Comparison of ENCODE assay signal across 8 mouse cellular contexts in genomic region chr10:80139975-80140665, GRCm38 (mm10). TPM values are rescaled to one million over a fixed set of nuclear protein-coding genes. Genes with fewer than 3 reads are reported as not detected.
DNase-seq lines count a peak whose midpoint lies in the region; ATAC-seq lines count a peak whose summit lies in the region.

No protein-coding gene starts in this region.

- no peak for ATAC-seq in forebrain, embryonic 12.5 days (ENCODE audit: low FRiP score)
- no peak for ATAC-seq in forebrain, embryonic 14.5 days
- no peak for ATAC-seq in liver, embryonic 11.5 days (replicated peaks; ENCODE audit: low FRiP score)
- no peak for ATAC-seq in liver, embryonic 13.5 days (ENCODE audit: low read depth)

- H3K4me2 ChIP-seq in forebrain, embryonic 12.5 days: 0 out of 2 replicates have a peak overlapping the region, but pooled peaks have one; percentile 89
- no peak overlapping the region for H3K4me2 ChIP-seq in forebrain, embryonic 14.5 days (ENCODE audit: low read length)
- peak overlapping the region; percentile 100 for H3K4me2 ChIP-seq in liver, embryonic 11.5 days
- H3K4me2 ChIP-seq in liver, embryonic 13.5 days: peak overlapping the region; percentile 96

- H3K4me1 ChIP-seq in forebrain, embryonic 12.5 days: peaks cover 73% of the 10 kb centered on the region
- peaks cover 24% of the 10 kb centered on the region for H3K4me1 ChIP-seq in forebrain, embryonic 14.5 days (ENCODE audit: control insufficient read depth, insufficient read depth, low read length)
- peaks cover 49% of the 10 kb centered on the region for H3K4me1 ChIP-seq in liver, embryonic 11.5 days (replicated peaks; ENCODE audit: control insufficient read depth, insufficient read depth, low read length)
- peaks cover 77% of the 10 kb centered on the region for H3K4me1 ChIP-seq in embryonic facial prominence, embryonic 10.5 days
- H3K4me1 ChIP-seq in liver, embryonic 13.5 days (replicated peaks): peaks cover 90% of the 10 kb centered on the region

- no peak overlapping the region for H3K27ac ChIP-seq in forebrain, embryonic 12.5 days
- H3K27ac ChIP-seq in forebrain, embryonic 14.5 days (ENCODE audit: low read depth, low read length): no peak overlapping the region
- peak overlapping the region; percentile 88; the same call in 1 of the 2 replicates for H3K27ac ChIP-seq in liver, embryonic 11.5 days (ENCODE audit: low read depth, low read length)
- H3K27ac ChIP-seq in embryonic facial prominence, embryonic 10.5 days (replicated peaks): no peak overlapping the region
- H3K27ac ChIP-seq in liver, embryonic 13.5 days: peak overlapping the region; percentile 82

- H3K27me3 ChIP-seq in forebrain, embryonic 12.5 days: peaks cover 38% of the 10 kb centered on the region
- H3K27me3 ChIP-seq in forebrain, embryonic 14.5 days (replicated peaks; ENCODE audit: control insufficient read depth, insufficient read depth, low read length): 0 out of 2 replicates have a peak, but pooled peaks cover 5% of the 10 kb centered on the region
- peaks cover 34% of the 10 kb centered on the region for H3K27me3 ChIP-seq in liver, embryonic 11.5 days (replicated peaks; ENCODE audit: control insufficient read depth, insufficient read depth, low read length)
- H3K27me3 ChIP-seq in embryonic facial prominence, embryonic 10.5 days (replicated peaks; ENCODE audit: low read depth, poor library complexity, severe bottlenecking): peaks cover 42% of the 10 kb centered on the region
- peaks cover 49% of the 10 kb centered on the region for H3K27me3 ChIP-seq in liver, embryonic 13.5 days

- DNase-seq in forebrain, embryonic 14.5 days (ENCODE audit: low spot score): no peak
- no peak for DNase-seq in liver, embryonic 11.5 days (ENCODE audit: low spot score)
- no peak for DNase-seq in liver
- no peak for DNase-seq in embryonic facial prominence, embryonic 10.5 days (ENCODE audit: low spot score)
- DNase-seq in liver, embryonic 13.5 days: no peak
- no peak for DNase-seq in adrenal gland, adult 2 months
- DNase-seq in kidney, postnatal 14 days: no peak

- H3K4me3 ChIP-seq in forebrain, embryonic 12.5 days (replicated peaks): peak overlapping the region; percentile 72; the same call in 1 of the 2 replicates
- no peak overlapping the region for H3K4me3 ChIP-seq in forebrain, embryonic 14.5 days (ENCODE audit: low read depth, low read length)
- H3K4me3 ChIP-seq in liver, embryonic 11.5 days (ENCODE audit: low read depth, low read length): peak overlapping the region; percentile 80
- H3K4me3 ChIP-seq in embryonic facial prominence, embryonic 10.5 days: peak overlapping the region; percentile 99
- H3K4me3 ChIP-seq in liver, embryonic 13.5 days (replicated peaks): no peak overlapping the region

- H3K36me3 ChIP-seq in forebrain, embryonic 12.5 days (replicated peaks): peaks cover 31% of the 10 kb centered on the region
- peaks cover 27% of the 10 kb centered on the region for H3K36me3 ChIP-seq in forebrain, embryonic 14.5 days (ENCODE audit: control insufficient read depth, insufficient read depth, low read length)
- peaks cover 17% of the 10 kb centered on the region for H3K36me3 ChIP-seq in liver, embryonic 11.5 days (ENCODE audit: control insufficient read depth, insufficient read depth, low read length)
- H3K36me3 ChIP-seq in embryonic facial prominence, embryonic 10.5 days (replicated peaks): peaks cover 33% of the 10 kb centered on the region
- peaks cover 21% of the 10 kb centered on the region for H3K36me3 ChIP-seq in liver, embryonic 13.5 days

- 0 out of 2 replicates have a peak overlapping the region, but pooled peaks have one; percentile 51 for H3K9ac ChIP-seq in forebrain, embryonic 12.5 days
- no peak overlapping the region for H3K9ac ChIP-seq in forebrain, embryonic 14.5 days (ENCODE audit: low read length)
- no peak overlapping the region for H3K9ac ChIP-seq in liver, embryonic 11.5 days (ENCODE audit: low read depth, low read length)
- peak overlapping the region; percentile 74; the same call in 1 of the 2 replicates for H3K9ac ChIP-seq in liver, embryonic 13.5 days

- no peaks in the 10 kb centered on the region for H3K9me3 ChIP-seq in forebrain, embryonic 12.5 days
- no peaks in the 10 kb centered on the region for H3K9me3 ChIP-seq in forebrain, embryonic 14.5 days (replicated peaks; ENCODE audit: control insufficient read depth, low read length)
- no peaks in the 10 kb centered on the region for H3K9me3 ChIP-seq in liver, embryonic 11.5 days (ENCODE audit: control insufficient read depth, low read length)
- no peaks in the 10 kb centered on the region for H3K9me3 ChIP-seq in embryonic facial prominence, embryonic 10.5 days
- H3K9me3 ChIP-seq in liver, embryonic 13.5 days (replicated peaks): no peaks in the 10 kb centered on the region

- WGBS in forebrain, embryonic 12.5 days: 78% methylated on average over 11 of the region's 11 CpGs
- 73% methylated on average over 11 of the region's 11 CpGs for WGBS in forebrain, embryonic 14.5 days
- WGBS in liver, embryonic 11.5 days: 74% methylated on average over 11 of the region's 11 CpGs
- 71% methylated on average over 11 of the region's 11 CpGs for WGBS in embryonic facial prominence, embryonic 10.5 days
- WGBS in liver, embryonic 13.5 days (ENCODE audit: insufficient replicate concordance): 65% methylated on average over 11 of the region's 11 CpGs

RNA-seq across cellular contexts. Expression of gene Cbarp, which starts 0.5 kb away (rescaled TPM):
- 13.2 and 13.8 TPM in 2 replicates for polyA plus RNA-seq in forebrain, embryonic 12.5 days (2016; fragmentation: Nextera tagmentation; extraction: Ambion mirVana)
- polyA plus RNA-seq in forebrain, embryonic 14.5 days (2014; fragmentation: Nextera tagmentation; extraction: Ambion mirVana): 41.0 and 42.4 TPM in 2 replicates
- 2.8 and 3.1 TPM in 2 replicates for polyA plus RNA-seq in liver, embryonic 11.5 days (2014; fragmentation: Nextera tagmentation; extraction: Ambion mirVana)
- polyA plus RNA-seq in embryonic facial prominence, embryonic 10.5 days (2016; fragmentation: Nextera tagmentation; extraction: Ambion mirVana): 4.9 and 8.5 TPM in 2 replicates
- 0.54 and 0.69 TPM in 2 replicates for polyA plus RNA-seq in liver, embryonic 13.5 days (2015; fragmentation: Nextera tagmentation; extraction: Ambion mirVana)
- 100 to 1,000 TPM in 1 of 2 experiments, 10 to 100 TPM in 1; 74.5 to 118 TPM for total RNA-seq in adrenal gland, adult 2 months (2021)
- polyA plus RNA-seq in adrenal gland, adult 2 months (2012; rRNA removed): 84.3 and 84.6 TPM in 2 replicates

RNA-seq across cellular contexts. Expression of gene Atp5d, which starts 1.7 kb away (rescaled TPM):
- polyA plus RNA-seq in forebrain, embryonic 12.5 days (2016; fragmentation: Nextera tagmentation; extraction: Ambion mirVana): 405 and 428 TPM in 2 replicates
- 412 and 467 TPM in 2 replicates for polyA plus RNA-seq in forebrain, embryonic 14.5 days (2014; fragmentation: Nextera tagmentation; extraction: Ambion mirVana)
- polyA plus RNA-seq in liver, embryonic 11.5 days (2014; fragmentation: Nextera tagmentation; extraction: Ambion mirVana): 482 and 514 TPM in 2 replicates
- 491 and 493 TPM in 2 replicates for polyA plus RNA-seq in embryonic facial prominence, embryonic 10.5 days (2016; fragmentation: Nextera tagmentation; extraction: Ambion mirVana)
- 358 and 362 TPM in 2 replicates for polyA plus RNA-seq in liver, embryonic 13.5 days (2015; fragmentation: Nextera tagmentation; extraction: Ambion mirVana)
- 100 to 1,000 TPM; 654 to 778 TPM for total RNA-seq in adrenal gland, adult 2 months (2021)
- polyA plus RNA-seq in adrenal gland, adult 2 months (2012; rRNA removed): 5,895 and 6,727 TPM in 2 replicates

RNA-seq across cellular contexts. Expression of gene Midn, which starts 8.0 kb away (rescaled TPM):
- 45.0 and 50.3 TPM in 2 replicates for polyA plus RNA-seq in forebrain, embryonic 12.5 days (2016; fragmentation: Nextera tagmentation; extraction: Ambion mirVana)
- 67.0 and 73.6 TPM in 2 replicates for polyA plus RNA-seq in forebrain, embryonic 14.5 days (2014; fragmentation: Nextera tagmentation; extraction: Ambion mirVana)
- 19.2 and 20.1 TPM in 2 replicates for polyA plus RNA-seq in liver, embryonic 11.5 days (2014; fragmentation: Nextera tagmentation; extraction: Ambion mirVana)
- polyA plus RNA-seq in embryonic facial prominence, embryonic 10.5 days (2016; fragmentation: Nextera tagmentation; extraction: Ambion mirVana): 22.2 TPM in 2 replicates
- 3.0 and 3.3 TPM in 2 replicates for polyA plus RNA-seq in liver, embryonic 13.5 days (2015; fragmentation: Nextera tagmentation; extraction: Ambion mirVana)
- 100 to 1,000 TPM in 1 of 2 experiments, 10 to 100 TPM in 1; 75.8 to 115 TPM for total RNA-seq in adrenal gland, adult 2 months (2021)
- 233 and 269 TPM in 2 replicates for polyA plus RNA-seq in adrenal gland, adult 2 months (2012; rRNA removed)

RNA-seq across cellular contexts. Expression of gene Stk11, which starts 24.5 kb away (rescaled TPM):
- 20.8 and 23.2 TPM in 2 replicates for polyA plus RNA-seq in forebrain, embryonic 12.5 days (2016; fragmentation: Nextera tagmentation; extraction: Ambion mirVana)
- 25.5 and 27.7 TPM in 2 replicates for polyA plus RNA-seq in forebrain, embryonic 14.5 days (2014; fragmentation: Nextera tagmentation; extraction: Ambion mirVana)
- 25.1 and 33.5 TPM in 2 replicates for polyA plus RNA-seq in liver, embryonic 11.5 days (2014; fragmentation: Nextera tagmentation; extraction: Ambion mirVana)
- 16.1 and 17.5 TPM in 2 replicates for polyA plus RNA-seq in embryonic facial prominence, embryonic 10.5 days (2016; fragmentation: Nextera tagmentation; extraction: Ambion mirVana)
- polyA plus RNA-seq in liver, embryonic 13.5 days (2015; fragmentation: Nextera tagmentation; extraction: Ambion mirVana): 16.2 and 18.3 TPM in 2 replicates
- 100 to 1,000 TPM; 153 to 156 TPM for total RNA-seq in adrenal gland, adult 2 months (2021)
- 151 and 159 TPM in 2 replicates for polyA plus RNA-seq in adrenal gland, adult 2 months (2012; rRNA removed)

RNA-seq across cellular contexts. Expression of gene Cirbp, which starts 25.7 kb away (rescaled TPM):
- polyA plus RNA-seq in forebrain, embryonic 12.5 days (2016; fragmentation: Nextera tagmentation; extraction: Ambion mirVana): 224 and 240 TPM in 2 replicates
- 239 and 266 TPM in 2 replicates for polyA plus RNA-seq in forebrain, embryonic 14.5 days (2014; fragmentation: Nextera tagmentation; extraction: Ambion mirVana)
- 22.5 and 25.1 TPM in 2 replicates for polyA plus RNA-seq in liver, embryonic 11.5 days (2014; fragmentation: Nextera tagmentation; extraction: Ambion mirVana)
- 93.2 and 110 TPM in 2 replicates for polyA plus RNA-seq in embryonic facial prominence, embryonic 10.5 days (2016; fragmentation: Nextera tagmentation; extraction: Ambion mirVana)
- 19.5 and 21.9 TPM in 2 replicates for polyA plus RNA-seq in liver, embryonic 13.5 days (2015; fragmentation: Nextera tagmentation; extraction: Ambion mirVana)
- 10 to 100 TPM; 30.6 to 77.0 TPM for total RNA-seq in adrenal gland, adult 2 months (2021)
- polyA plus RNA-seq in adrenal gland, adult 2 months (2012; rRNA removed): 108 and 152 TPM in 2 replicates

Comparison
In these comparisons a context has a peak if more than half of its experiments do, and no peak if none do; other contexts are left out.
1. H3K4me3 ChIP-seq: peak in forebrain, embryonic 12.5 days (single experiment), liver, embryonic 11.5 days (single experiment) and embryonic facial prominence, embryonic 10.5 days (single experiment); none in forebrain, embryonic 14.5 days (single experiment) and liver, embryonic 13.5 days (single experiment).
2. H3K9ac ChIP-seq: peak in forebrain, embryonic 12.5 days (single experiment) and liver, embryonic 13.5 days (single experiment); none in forebrain, embryonic 14.5 days (single experiment) and liver, embryonic 11.5 days (single experiment).
3. H3K27ac ChIP-seq: peak in liver, embryonic 11.5 days (single experiment) and liver, embryonic 13.5 days (single experiment); none in forebrain, embryonic 12.5 days (single experiment), forebrain, embryonic 14.5 days (single experiment) and embryonic facial prominence, embryonic 10.5 days (single experiment).
4. RNA of gene Atp5d, which starts 1.7 kb away (polyA plus RNA-seq): 5,895 to 6,727 TPM in adrenal gland, adult 2 months; 482 to 514 TPM in liver, embryonic 11.5 days, 491 to 493 TPM in embryonic facial prominence, embryonic 10.5 days, 412 to 467 TPM in forebrain, embryonic 14.5 days, 405 to 428 TPM in forebrain, embryonic 12.5 days and 358 to 362 TPM in liver, embryonic 13.5 days; every median in the first group is over 10 times any median in the second.